Mouse (Mus musculus): ENCODE measurements around the gene Itpr1. TPM values are rescaled to one million over a fixed set of nuclear protein-coding genes. Genes with fewer than 3 reads are reported as not detected.

Itpr1 gene
- polyA plus RNA-seq, 1 experiment = 0.07 TPM

DNA sequence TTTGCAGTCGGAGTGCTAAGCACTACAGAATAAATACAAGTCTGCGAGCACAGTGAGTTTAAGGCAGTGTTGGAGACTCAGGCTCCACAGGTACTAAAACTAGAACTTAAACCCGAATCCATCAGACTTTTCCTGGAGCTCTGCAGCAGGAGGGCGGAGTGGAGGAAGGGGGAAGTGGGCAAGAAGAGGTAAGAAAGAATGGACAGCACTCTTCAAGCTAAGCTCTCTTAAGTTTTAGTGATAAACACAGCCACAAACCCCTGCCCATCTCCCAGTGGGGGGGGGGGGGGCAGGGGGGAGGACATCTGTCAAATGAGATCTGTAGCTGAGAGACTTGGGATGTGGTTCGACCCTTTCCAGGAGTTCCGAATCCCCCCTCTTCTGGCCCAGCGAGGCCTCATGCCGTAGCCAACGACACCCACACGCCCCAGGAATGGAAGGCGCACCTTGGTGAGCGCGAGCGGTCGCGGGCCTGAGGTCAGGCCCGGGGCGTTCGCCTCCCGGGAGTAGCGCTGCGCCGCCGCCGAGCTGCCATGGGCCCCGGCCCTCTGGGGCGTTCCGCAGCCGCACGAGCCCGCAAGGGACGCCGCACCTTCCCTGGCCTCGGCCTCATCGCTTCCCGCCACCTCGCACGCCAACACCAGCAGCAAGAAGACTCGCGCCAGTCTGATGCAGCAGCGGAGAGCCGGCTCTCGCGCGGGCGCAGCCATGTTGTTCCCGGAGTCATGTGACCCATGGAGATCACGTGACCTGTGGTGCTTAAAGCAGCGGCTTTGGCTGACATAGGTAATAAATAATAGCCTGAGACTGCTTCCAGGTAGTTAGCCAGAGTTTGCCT lies 27.8 kb upstream of the Itpr1 start, which contains the start of gene Sumf1:
Gene Sumf1 (minus strand): TSS at position 736 of the 838 bp plus-strand sequence.
- Histone ChIP-seq H3K27me3 (ENCODE audit: control insufficient read depth) (peaks cover 4% of the 10 kb centered on the region; the same call in 1 of the 2 replicates), H3K36me3 (ENCODE audit: control insufficient read depth) (no peaks in the 10 kb centered on the region), H3K9me3 (ENCODE audit: control insufficient read depth, low read length) (no peaks in the 10 kb centered on the region), H3K4me1 (ENCODE audit: control insufficient read depth) (peaks cover 18% of the 10 kb centered on the region), H3K4me3 (replicated peaks) (peak within 1 kb of the TSS; percentile 84)
- TF ChIP-seq GATA1 (IDR thresholded peaks at IDR 0.05; ENCODE audit: low read length) (no peak), TAL1 (IDR thresholded peaks at IDR 0.05; ENCODE audit: low read length) (no peak)

DNA sequence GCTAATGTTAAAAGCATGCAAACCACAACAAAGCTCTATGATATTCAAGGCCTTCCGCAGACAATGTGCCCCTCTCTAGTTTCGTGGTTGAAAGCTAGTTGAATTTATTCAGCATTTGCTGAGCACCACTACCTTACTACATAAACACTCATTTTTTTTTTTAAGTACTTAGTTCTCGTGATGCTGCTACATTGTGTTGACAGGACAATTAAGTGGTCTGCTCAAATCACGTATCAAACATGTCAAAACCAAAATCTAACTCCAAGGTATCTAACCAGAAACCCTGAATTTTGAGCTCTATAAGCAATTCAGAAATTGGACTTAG lies 27.2 kb upstream of the Itpr1 start:
- Histone ChIP-seq H3K27me3 (ENCODE audit: control insufficient read depth) (peaks cover 4% of the 10 kb centered on the region; the same call in 1 of the 2 replicates), H3K9me3 (ENCODE audit: control insufficient read depth, low read length) (no peaks in the 10 kb centered on the region), H3K4me1 (ENCODE audit: control insufficient read depth) (peaks cover 18% of the 10 kb centered on the region), H3K4me3 (replicated peaks) (peak overlapping the region; percentile 84), H3K36me3 (ENCODE audit: control insufficient read depth) (no peaks in the 10 kb centered on the region)
- no peak for TF ChIP-seq TAL1 (IDR thresholded peaks at IDR 0.05; ENCODE audit: low read length)
- TF ChIP-seq GATA1 (IDR thresholded peaks at IDR 0.05; ENCODE audit: low read length) = no peak

DNA sequence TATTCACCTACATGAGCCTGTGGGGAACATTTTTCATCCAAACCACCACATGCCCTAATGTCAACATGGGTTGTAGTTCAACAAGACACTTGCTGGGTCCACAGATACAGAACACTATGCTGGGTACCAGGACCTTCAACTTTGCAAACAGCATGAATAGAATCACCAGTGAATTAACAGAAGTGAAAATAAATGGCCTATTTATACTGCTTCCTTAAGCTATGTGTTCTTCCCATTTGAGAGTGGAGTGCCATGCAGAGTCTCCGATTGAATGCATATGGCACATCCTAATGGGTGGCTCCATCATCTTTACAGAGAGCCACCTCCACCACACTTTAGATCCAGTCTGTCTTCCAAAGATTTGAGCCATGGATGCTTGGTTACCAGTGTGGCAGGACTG lies 22.2 kb upstream of the Itpr1 start:
- TF ChIP-seq TAL1 (IDR thresholded peaks at IDR 0.05; ENCODE audit: low read length) (no peak), GATA1 (IDR thresholded peaks at IDR 0.05; ENCODE audit: low read length) (no peak)
- Histone ChIP-seq H3K36me3 (ENCODE audit: control insufficient read depth) (no peaks in the 10 kb centered on the region), H3K9me3 (ENCODE audit: control insufficient read depth, low read length) (no peaks in the 10 kb centered on the region), H3K27me3 (ENCODE audit: control insufficient read depth) (peaks cover 16% of the 10 kb centered on the region), H3K4me1 (ENCODE audit: control insufficient read depth) (peaks cover 2% of the 10 kb centered on the region), H3K4me3 (replicated peaks) (no peak overlapping the region)

DNA sequence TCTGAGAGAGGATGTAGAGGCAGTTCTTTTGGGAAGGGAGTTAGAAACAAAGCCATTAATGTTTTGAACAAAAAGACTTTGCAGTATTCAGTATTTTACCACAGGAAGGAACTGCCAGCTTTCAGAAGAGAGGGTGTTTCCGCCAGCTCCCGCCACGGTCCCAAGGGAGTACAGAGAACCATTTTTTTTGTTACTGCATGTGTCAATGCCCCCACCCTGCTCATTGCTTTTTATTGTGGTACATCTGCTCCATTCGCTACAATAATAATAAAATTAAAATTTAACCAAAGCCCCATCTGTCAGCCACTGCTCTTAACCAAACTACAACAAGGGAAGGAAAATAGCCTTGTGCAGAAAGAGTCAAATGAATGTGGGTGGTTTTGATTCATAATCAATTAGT lies 20.3 kb upstream of the Itpr1 start:
- TF ChIP-seq TAL1 (IDR thresholded peaks at IDR 0.05; ENCODE audit: low read length) (no peak), GATA1 (IDR thresholded peaks at IDR 0.05; ENCODE audit: low read length) (no peak)
- no peaks in the 10 kb centered on the region for H3K36me3 ChIP-seq (ENCODE audit: control insufficient read depth)

DNA sequence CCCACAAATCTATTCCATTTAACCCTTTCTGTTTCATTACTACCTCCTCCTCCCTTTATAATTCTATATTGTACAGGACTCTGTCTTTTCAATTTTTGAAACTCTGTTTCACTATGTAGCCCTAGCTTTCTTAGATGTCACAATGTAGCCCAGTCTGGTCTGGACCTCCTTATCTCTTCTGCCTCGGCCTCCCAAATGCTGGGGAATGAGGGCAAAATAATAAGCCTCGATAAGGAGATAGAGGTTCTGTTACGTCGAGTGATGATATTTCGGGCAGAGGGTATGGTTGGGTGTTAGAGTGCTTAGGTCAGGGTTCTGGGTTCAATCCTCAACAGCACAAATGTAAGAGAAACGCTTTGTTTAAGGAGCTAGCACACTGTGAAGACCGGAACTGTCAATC lies 16.2 kb upstream of the Itpr1 start:
- Histone ChIP-seq H3K27me3 (ENCODE audit: control insufficient read depth) (peaks cover 19% of the 10 kb centered on the region), H3K9me3 (ENCODE audit: control insufficient read depth, low read length) (no peaks in the 10 kb centered on the region), H3K4me3 (replicated peaks) (no peak overlapping the region), H3K4me1 (ENCODE audit: control insufficient read depth) (no peaks in the 10 kb centered on the region), H3K36me3 (ENCODE audit: control insufficient read depth) (no peaks in the 10 kb centered on the region)
- TF ChIP-seq TAL1 (IDR thresholded peaks at IDR 0.05; ENCODE audit: low read length) (no peak), GATA1 (IDR thresholded peaks at IDR 0.05; ENCODE audit: low read length) (no peak)

More for the DNA sequence above, 20.3 kb upstream of the Itpr1 start:
- Histone ChIP-seq H3K4me3 (replicated peaks) (no peak overlapping the region), H3K4me1 (ENCODE audit: control insufficient read depth) (no peaks in the 10 kb centered on the region), H3K9me3 (ENCODE audit: control insufficient read depth, low read length) (no peaks in the 10 kb centered on the region), H3K27me3 (ENCODE audit: control insufficient read depth) (peaks cover 17% of the 10 kb centered on the region)

DNA sequence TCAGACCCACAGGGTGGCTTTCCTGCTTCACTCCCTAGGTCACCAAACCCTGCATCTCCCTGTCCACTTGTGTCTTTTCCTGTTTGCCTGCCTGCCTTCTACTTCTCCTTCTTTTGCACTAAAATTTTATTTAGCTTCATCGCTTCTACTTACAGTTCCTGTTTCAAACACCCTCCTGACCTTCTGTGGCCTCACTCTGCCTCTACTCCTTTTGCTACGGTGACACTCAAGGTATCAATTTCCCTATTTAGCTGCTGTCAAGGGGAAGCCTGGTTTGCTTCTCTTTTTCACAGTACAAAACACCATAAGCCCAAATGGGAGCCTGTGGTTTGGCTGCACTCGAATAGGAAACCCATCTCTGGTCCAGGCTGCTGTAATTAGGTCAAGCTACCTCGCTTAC lies 15.8 kb upstream of the Itpr1 start:
- H3K9me3 ChIP-seq (ENCODE audit: control insufficient read depth, low read length) = no peaks in the 10 kb centered on the region
- TF ChIP-seq GATA1 (IDR thresholded peaks at IDR 0.05; ENCODE audit: low read length) (no peak), TAL1 (IDR thresholded peaks at IDR 0.05; ENCODE audit: low read length) (no peak)
- H3K27me3 ChIP-seq (ENCODE audit: control insufficient read depth) = peaks cover 19% of the 10 kb centered on the region
- H3K4me3 ChIP-seq (replicated peaks) = no peak overlapping the region
- no peaks in the 10 kb centered on the region for H3K36me3 ChIP-seq (ENCODE audit: control insufficient read depth)
- no peaks in the 10 kb centered on the region for H3K4me1 ChIP-seq (ENCODE audit: control insufficient read depth)

DNA sequence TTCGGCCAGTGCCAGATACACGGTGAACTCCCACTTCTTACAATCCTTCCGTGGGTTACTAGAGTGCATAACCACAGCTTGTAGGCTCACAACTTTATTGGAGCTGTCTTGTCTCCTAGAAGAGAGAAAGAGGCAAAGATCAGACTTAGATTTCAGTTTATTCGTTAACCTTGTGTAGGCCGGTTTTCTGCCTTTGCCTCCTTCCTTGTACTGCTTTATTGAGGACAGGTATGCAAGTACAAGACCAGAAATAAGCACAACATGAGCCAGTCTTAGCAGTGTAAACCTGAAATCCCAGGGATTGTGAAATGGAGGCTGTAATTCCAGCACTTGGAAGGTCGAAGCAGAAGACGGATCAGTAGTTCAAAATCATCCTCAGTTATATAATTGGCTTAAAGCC lies 14.6 kb upstream of the Itpr1 start:
- TF ChIP-seq TAL1 (IDR thresholded peaks at IDR 0.05; ENCODE audit: low read length) (no peak), GATA1 (IDR thresholded peaks at IDR 0.05; ENCODE audit: low read length) (no peak)

DNA sequence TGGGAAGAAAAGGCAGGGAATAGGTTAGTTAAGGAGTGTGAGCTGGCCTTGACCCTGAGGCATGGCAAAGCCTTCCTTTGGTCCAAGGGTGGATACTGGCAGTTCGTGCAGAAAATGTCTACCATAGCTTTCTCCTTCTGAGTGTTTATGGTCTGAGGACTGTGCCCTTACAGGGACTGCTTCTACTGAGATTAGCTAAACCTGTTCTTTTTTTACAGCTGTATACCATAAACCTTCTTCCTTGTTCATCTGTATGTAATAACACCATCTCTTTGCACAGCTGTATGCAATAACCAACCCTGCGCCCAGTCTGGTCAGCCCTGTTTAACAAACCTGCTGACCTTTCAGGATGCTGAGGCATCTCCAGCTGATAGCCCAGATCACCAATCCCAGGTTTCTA lies 8.6 kb upstream of the Itpr1 start:
- no peaks in the 10 kb centered on the region for H3K9me3 ChIP-seq (ENCODE audit: control insufficient read depth, low read length)

More for the DNA sequence above, 14.6 kb upstream of the Itpr1 start:
- Histone ChIP-seq H3K4me1 (ENCODE audit: control insufficient read depth) (no peaks in the 10 kb centered on the region), H3K36me3 (ENCODE audit: control insufficient read depth) (no peaks in the 10 kb centered on the region), H3K9me3 (ENCODE audit: control insufficient read depth, low read length) (no peaks in the 10 kb centered on the region), H3K27me3 (ENCODE audit: control insufficient read depth) (peaks cover 14% of the 10 kb centered on the region), H3K4me3 (replicated peaks) (no peak overlapping the region)

DNA sequence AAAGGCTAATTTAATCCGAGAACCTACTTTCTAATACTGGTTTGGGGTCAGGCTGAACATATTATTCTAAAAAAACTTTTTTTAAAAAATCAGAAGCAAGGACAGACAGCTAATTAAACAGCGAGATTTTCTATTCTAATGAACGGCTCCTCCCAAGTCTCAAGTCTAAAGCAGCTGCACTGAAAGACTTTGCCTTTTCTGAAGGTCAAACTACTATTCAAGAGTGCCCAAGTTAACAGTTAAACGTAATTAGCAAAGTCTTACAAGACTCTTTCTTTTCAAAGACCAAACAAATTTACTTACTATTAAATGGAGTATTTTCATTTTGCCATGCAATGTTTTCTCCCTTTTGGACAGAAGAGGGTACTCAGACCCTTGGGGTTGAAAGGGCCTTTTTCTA lies 6.8 kb upstream of the Itpr1 start:
- TF ChIP-seq TAL1 (IDR thresholded peaks at IDR 0.05; ENCODE audit: low read length) (no peak), GATA1 (IDR thresholded peaks at IDR 0.05; ENCODE audit: low read length) (no peak)
- Histone ChIP-seq H3K36me3 (ENCODE audit: control insufficient read depth) (no peaks in the 10 kb centered on the region), H3K9me3 (ENCODE audit: control insufficient read depth, low read length) (no peaks in the 10 kb centered on the region), H3K4me1 (ENCODE audit: control insufficient read depth) (peaks cover 21% of the 10 kb centered on the region), H3K27me3 (ENCODE audit: control insufficient read depth) (peaks cover 1% of the 10 kb centered on the region), H3K4me3 (replicated peaks) (no peak overlapping the region)

More for the DNA sequence above, 8.6 kb upstream of the Itpr1 start:
- TF ChIP-seq TAL1 (IDR thresholded peaks at IDR 0.05; ENCODE audit: low read length) = no peak
- TF ChIP-seq GATA1 (IDR thresholded peaks at IDR 0.05; ENCODE audit: low read length) = no peak
- Histone ChIP-seq H3K27me3 (ENCODE audit: control insufficient read depth) (peaks cover 4% of the 10 kb centered on the region), H3K4me1 (ENCODE audit: control insufficient read depth) (peaks cover 17% of the 10 kb centered on the region), H3K4me3 (replicated peaks) (no peak overlapping the region), H3K36me3 (ENCODE audit: control insufficient read depth) (no peaks in the 10 kb centered on the region)

Data from erythroblast, embryonic 14.5 days (primary cell).